Mouse (Mus musculus) stomach, postnatal 0 days (tissue): ENCODE data around the gene Pla2g2f.

Source experiments
- CTCF ChIP-seq: IDR thresholded peaks from 2 replicates; pipeline ENCODE4 v1.5.1; 2016; ENCODE audit warnings: antibody characterized with exemption, low read depth, mild to moderate bottlenecking, moderate library complexity
- EP300 ChIP-seq: optimal IDR thresholded peaks from 2 replicates; pipeline ENCODE3; 2016; ENCODE audit warnings: antibody characterized with exemption

DNA sequence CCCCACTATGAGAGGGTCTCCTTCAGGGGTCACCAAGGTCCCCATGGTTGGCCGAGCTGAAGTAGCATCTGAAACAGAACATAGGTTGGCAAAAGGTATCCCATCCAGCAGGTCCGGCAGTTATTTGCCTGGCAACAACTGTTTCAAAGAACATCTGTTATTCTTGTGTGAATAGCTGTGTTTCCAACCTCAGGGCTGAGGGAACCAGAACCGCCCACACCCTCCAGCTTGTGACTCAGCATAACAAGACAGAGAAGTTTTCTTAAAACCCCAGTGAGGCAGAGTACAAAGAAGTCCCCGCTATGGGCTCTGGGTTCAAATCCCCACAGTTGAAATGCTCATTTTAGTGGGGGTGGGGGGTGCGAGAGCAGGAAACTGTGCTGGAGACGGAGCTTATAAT is 24.7 kb upstream of the Pla2g2f start:
- TF ChIP-seq CTCF (no peak), EP300 (no peak)
